Mouse (Mus musculus): ENCODE results near the gene Vip. TPM values are rescaled to one million over a fixed set of nuclear protein-coding genes. Genes with fewer than 3 reads are reported as not detected.

Vip gene
- polyA plus RNA-seq, 1 experiment from 2014 or later: 0.11 TPM

GRCm38 (mm10) chr10:5633672-5634200 lies 5.3 kb upstream of the Vip start:
- H3K9ac ChIP-seq: no peak overlapping the region
- H3K4me3 ChIP-seq: no peak overlapping the region
- H3K4me1 ChIP-seq: no peaks in the 10 kb centered on the region
- no peaks in the 10 kb centered on the region for H3K36me3 ChIP-seq
- ATAC-seq: no peak
- H3K27ac ChIP-seq: no peak overlapping the region
- no peaks in the 10 kb centered on the region for H3K9me3 ChIP-seq (replicated peaks)
- H3K27me3 ChIP-seq (replicated peaks): no peaks in the 10 kb centered on the region
- 59% methylated on average over 4 of the region's 4 CpGs for WGBS (ENCODE audit: insufficient replicate concordance)
- no peak overlapping the region for H3K4me2 ChIP-seq

- 9% methylated on average over 1 of the region's 1 CpGs for WGBS (ENCODE audit: insufficient replicate concordance)
- Histone ChIP-seq H3K9ac (no peak overlapping the region), H3K9me3 (replicated peaks) (no peaks in the 10 kb centered on the region), H3K36me3 (no peaks in the 10 kb centered on the region), H3K4me3 (no peak overlapping the region), H3K4me2 (no peak overlapping the region), H3K27ac (no peak overlapping the region), H3K27me3 (replicated peaks) (no peaks in the 10 kb centered on the region), H3K4me1 (no peaks in the 10 kb centered on the region)
- ATAC-seq: no peak
These were observed 4.7 kb upstream of the Vip start for GRCm38 (mm10) chr10:5634336-5634735.

- no peak for ATAC-seq
These were observed 1.7 kb upstream of the Vip start for GRCm38 (mm10) chr10:5637322-5637721.

GRCm38 (mm10) chr10:5681275-5681674 lies 42.3 kb downstream of the Vip start:
- H3K27ac ChIP-seq: no peak overlapping the region
- peaks cover 8% of the 10 kb centered on the region for H3K4me1 ChIP-seq
- H3K27me3 ChIP-seq (replicated peaks): no peaks in the 10 kb centered on the region
- no peak overlapping the region for H3K4me3 ChIP-seq
- no peaks in the 10 kb centered on the region for H3K36me3 ChIP-seq
- H3K9ac ChIP-seq: no peak overlapping the region
- no peak overlapping the region for H3K4me2 ChIP-seq
- H3K9me3 ChIP-seq (replicated peaks): no peaks in the 10 kb centered on the region
- ATAC-seq: no peak
- 56% methylated on average over 2 of the region's 2 CpGs for WGBS (ENCODE audit: insufficient replicate concordance)

More at GRCm38 (mm10) chr10:5637322-5637721, 1.7 kb upstream of the Vip start:
- H3K27ac ChIP-seq: no peak overlapping the region
- no peaks in the 10 kb centered on the region for H3K27me3 ChIP-seq (replicated peaks)
- 57% methylated on average over 4 of the region's 4 CpGs for WGBS (ENCODE audit: insufficient replicate concordance)
- H3K36me3 ChIP-seq: no peaks in the 10 kb centered on the region
- H3K4me2 ChIP-seq: no peak overlapping the region
- no peak overlapping the region for H3K9ac ChIP-seq
- no peaks in the 10 kb centered on the region for H3K4me1 ChIP-seq
- H3K4me3 ChIP-seq: no peak overlapping the region
- no peaks in the 10 kb centered on the region for H3K9me3 ChIP-seq (replicated peaks)

GRCm38 (mm10) chr10:5685608-5686007 lies 46.6 kb downstream of the Vip start:
- H3K36me3 ChIP-seq: no peaks in the 10 kb centered on the region
- H3K9me3 ChIP-seq (replicated peaks): no peaks in the 10 kb centered on the region
- no peaks in the 10 kb centered on the region for H3K27me3 ChIP-seq (replicated peaks)
- peak; percentile 91 for ATAC-seq
- peak overlapping the region; percentile 18; the same call in 1 of the 2 replicates for H3K4me2 ChIP-seq
- no peak overlapping the region for H3K9ac ChIP-seq
- WGBS (ENCODE audit: insufficient replicate concordance): 30% methylated on average over 6 of the region's 6 CpGs
- H3K27ac ChIP-seq: peak overlapping the region; percentile 45; the same call in 1 of the 2 replicates
- peaks cover 12% of the 10 kb centered on the region for H3K4me1 ChIP-seq
- no peak overlapping the region for H3K4me3 ChIP-seq

- no peaks in the 10 kb centered on the region for H3K4me1 ChIP-seq
- no peak overlapping the region for H3K9ac ChIP-seq
- ATAC-seq: no peak
- no peaks in the 10 kb centered on the region for H3K9me3 ChIP-seq (replicated peaks)
- H3K27me3 ChIP-seq (replicated peaks): no peaks in the 10 kb centered on the region
- H3K27ac ChIP-seq: no peak overlapping the region
- no peaks in the 10 kb centered on the region for H3K36me3 ChIP-seq
- WGBS (ENCODE audit: insufficient replicate concordance): 23% methylated on average over 1 of the region's 1 CpGs
- no peak overlapping the region for H3K4me2 ChIP-seq
- H3K4me3 ChIP-seq: no peak overlapping the region
These were observed 55.3 kb downstream of the Vip start for GRCm38 (mm10) chr10:5694351-5694750.

Other genes with a start within 250 kb of the Vip start
- gene Syne1, start 87.7 kb upstream of the Vip start, polyA plus RNA-seq (2016; fragmentation: Nextera tagmentation; extraction: Ambion mirVana): 4.4 and 4.7 TPM in 2 replicates
- 3.0 TPM in 2 replicates for gene Myct1, start 45.4 kb upstream of the Vip start, polyA plus RNA-seq (2016; fragmentation: Nextera tagmentation; extraction: Ambion mirVana)
- gene Fbxo5, start 166.4 kb downstream of the Vip start, polyA plus RNA-seq (2016; fragmentation: Nextera tagmentation; extraction: Ambion mirVana): 94.0 and 95.6 TPM in 2 replicates
- 9.3 and 10.0 TPM in 2 replicates for gene Mtrf1l, start 184.7 kb downstream of the Vip start, polyA plus RNA-seq (2016; fragmentation: Nextera tagmentation; extraction: Ambion mirVana)

Data from liver, embryonic 12.5 days (tissue).